Mouse (Mus musculus) B cell, adult 2 months (primary cell): ENCODE measurements around the gene Hydin.
"Not testable (repeated sequence)": the region's sequence is repeated elsewhere in the genome, so short reads cannot be mapped to it uniquely, and the experiment has no call there.

ENCODE experiments used
- DNase-seq, 2 experiments: peaks; one replicate each; pipeline ENCODE4 v3.0.0; 2022

Gene Hydin

GRCm38 (mm10) chr8:110457424-110457823, 190.6 kb downstream of the Hydin start:
- DNase-seq = no peak

DNA sequence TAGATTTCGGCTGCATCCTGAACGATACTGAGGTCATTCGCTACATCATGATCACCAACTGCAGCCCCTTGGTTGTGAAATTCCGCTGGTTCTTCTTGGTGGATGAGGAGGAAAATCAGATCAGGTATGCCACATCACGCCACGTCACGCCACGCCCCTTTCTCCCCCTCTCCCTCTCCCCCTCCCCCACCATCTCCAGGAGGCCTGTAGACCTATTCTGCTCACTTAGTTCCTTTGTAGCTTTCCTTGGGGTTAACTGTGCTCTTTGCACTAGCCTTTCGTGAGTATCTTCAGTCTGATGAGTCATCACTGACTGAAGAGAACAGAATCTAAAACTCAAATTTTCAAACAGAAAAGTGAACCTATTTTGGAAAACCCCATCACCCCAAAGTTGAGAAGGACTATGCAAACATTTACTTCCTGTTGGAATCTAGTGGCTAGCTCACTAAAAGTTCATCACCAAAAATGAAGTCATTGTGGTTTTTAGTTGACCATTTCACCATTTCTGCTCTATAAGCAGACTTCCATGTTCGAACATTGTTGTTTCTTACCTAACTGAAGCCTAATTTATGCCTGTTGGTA, 195.9 kb downstream of the Hydin start:
- no peak for DNase-seq

GRCm38 (mm10) chr8:110463773-110464460, 197.1 kb downstream of the Hydin start:
- no peak for DNase-seq

- no peak for DNase-seq
Measured at GRCm38 (mm10) chr8:110465606-110466005, 198.8 kb downstream of the Hydin start.

DNA sequence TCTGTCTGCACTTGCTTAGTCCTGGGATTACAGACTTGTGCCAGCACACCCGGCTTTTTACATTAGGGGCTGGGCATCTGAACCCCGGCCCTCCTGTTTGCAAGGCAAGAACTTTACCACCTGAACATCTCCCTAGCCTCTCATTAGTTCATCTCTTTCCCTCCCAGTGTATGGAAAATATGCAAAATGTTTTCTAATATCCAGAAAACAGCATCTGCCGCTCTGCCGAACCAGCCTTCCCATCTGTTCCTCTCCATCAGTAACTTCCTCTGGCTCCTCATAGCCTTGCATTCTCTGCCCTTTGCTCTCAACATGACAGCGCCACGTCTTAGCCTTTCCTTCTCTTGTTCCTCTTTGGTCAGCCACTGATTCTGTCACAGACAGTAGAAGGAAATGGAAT, 210.5 kb downstream of the Hydin start:
- no peak for DNase-seq

GRCm38 (mm10) chr8:110478576-110478975, 211.8 kb downstream of the Hydin start:
- no peak for DNase-seq

GRCm38 (mm10) chr8:110479401-110479800, 212.6 kb downstream of the Hydin start:
- DNase-seq = no peak

GRCm38 (mm10) chr8:110482275-110482674, 215.5 kb downstream of the Hydin start:
- DNase-seq = no peak

DNA sequence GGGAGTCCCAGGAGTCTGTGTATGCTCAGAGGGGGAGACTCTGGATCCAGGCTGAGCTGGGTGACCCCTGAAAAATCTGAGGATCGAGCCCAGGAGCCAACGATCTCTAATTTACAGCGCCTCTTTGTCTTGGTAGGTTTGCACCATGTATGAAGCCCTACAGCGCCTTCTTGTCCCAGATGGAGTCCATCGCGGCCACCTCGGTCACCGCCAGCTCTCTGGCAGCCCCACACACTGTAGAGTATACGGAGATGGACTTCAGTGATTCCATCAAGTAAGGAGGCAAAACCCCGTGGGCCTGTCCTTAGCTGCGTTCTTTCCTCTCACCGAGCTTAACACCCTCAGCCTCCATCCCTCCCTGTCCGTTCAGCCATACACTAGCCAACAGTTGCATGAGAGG, 218.5 kb downstream of the Hydin start:
- DNase-seq = no peak

DNA sequence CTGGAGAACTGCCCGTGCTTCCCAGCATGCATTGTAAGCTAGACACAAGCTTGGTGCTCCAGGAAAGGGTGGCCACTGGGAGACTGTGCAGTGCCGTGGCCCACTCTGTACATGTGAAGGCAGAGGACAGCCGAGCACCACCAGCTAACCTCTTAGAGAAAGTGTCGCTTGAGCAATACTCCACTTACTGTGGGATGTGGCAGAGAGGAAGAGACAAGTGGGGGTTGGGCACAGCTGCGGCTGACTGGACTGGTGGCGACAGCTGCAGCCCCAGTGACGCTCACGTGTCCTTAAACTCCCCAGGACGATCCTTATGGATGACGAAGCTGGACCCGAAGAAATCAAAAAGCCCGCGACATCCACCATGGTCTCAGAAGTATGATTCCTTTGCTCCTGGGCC, 219.2 kb downstream of the Hydin start:
- DNase-seq = no peak

DNA sequence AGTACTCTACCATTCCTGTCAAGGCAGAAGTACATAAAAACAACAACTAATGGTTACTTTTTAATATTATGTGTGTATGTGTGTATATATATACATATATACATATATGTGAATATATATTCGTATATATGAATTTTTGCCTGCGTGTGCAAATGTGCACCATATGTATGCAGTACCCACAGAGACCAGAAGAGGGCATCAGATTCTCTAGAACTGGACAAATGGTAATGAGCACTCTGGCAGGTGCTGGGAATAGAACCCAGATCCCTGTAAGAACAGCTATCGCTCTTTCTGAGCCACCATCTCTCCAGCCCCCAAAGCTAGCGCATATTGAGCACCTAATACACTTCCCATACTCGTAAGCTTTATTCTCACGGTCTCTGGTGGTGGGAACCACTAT, 220.9 kb downstream of the Hydin start:
- DNase-seq = no peak

- DNase-seq = peak; percentile 20 to 37
Measured at GRCm38 (mm10) chr8:110489344-110489743, 222.6 kb downstream of the Hydin start.

DNA sequence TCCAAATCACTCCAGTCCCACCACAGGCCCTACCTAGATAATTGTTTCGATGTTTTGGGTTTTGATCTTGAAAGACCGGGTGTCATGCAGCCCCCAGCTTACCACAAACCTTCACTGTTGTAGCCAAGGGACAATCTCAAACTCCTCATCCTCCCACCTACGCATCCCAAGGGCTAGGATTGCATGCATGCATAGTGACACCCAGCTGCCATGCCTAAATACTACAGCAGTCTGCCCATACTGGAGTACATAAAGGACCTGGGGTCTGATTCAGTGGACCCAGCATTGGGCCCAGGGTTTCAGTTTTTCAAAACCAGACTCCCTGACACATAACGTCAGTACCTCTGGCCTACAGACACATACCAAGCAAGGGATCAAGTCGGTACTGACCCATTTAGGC, 224.3 kb downstream of the Hydin start:
- no peak for DNase-seq

DNA sequence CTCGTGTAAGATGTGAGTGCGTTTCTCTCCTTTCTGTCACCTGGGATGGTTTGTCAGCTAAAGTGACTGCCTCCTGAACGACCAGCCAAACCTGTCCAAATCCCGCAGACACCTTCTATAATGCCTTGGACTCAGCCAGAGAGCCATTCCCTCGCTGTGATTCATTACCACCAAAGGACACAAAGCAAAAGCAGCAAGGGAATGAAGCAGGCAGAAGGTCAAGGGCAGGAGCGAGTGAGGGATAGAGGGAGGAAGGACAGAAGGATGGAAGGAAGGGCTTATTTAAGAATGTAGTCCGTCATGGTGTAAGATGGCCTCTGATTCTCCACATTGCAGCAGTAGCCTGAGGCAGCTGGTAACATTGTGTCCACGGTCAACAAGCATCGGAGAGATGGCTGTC, 229.5 kb downstream of the Hydin start:
- DNase-seq = no peak

GRCm38 (mm10) chr8:110500253-110500652, 233.5 kb downstream of the Hydin start:
- peak in 1 of 2 experiments; percentile 3 for DNase-seq

GRCm38 (mm10) chr8:110500661-110501060, 233.9 kb downstream of the Hydin start:
- no peak for DNase-seq

DNA sequence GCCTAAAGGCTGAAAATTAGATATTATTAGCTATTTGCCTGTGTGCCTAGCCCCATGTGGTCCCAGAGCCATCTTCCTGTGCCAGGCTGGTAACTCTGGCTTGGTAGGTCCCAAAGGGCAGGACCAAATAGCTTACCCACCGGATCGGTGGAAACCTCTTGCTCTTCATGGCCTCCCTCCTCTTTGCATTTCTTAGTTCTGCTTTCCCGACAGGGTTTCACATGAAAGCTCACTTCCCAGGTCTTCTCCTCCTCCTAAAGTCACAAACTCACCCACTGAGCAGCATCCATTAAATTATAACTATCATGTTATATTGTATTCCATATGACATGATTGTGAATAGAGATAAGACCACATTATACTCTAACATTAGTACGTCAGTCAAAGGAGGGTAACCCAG, 234.6 kb downstream of the Hydin start:
- no peak for DNase-seq

GRCm38 (mm10) chr8:110502880-110503279, 236.1 kb downstream of the Hydin start:
- DNase-seq = no peak

DNA sequence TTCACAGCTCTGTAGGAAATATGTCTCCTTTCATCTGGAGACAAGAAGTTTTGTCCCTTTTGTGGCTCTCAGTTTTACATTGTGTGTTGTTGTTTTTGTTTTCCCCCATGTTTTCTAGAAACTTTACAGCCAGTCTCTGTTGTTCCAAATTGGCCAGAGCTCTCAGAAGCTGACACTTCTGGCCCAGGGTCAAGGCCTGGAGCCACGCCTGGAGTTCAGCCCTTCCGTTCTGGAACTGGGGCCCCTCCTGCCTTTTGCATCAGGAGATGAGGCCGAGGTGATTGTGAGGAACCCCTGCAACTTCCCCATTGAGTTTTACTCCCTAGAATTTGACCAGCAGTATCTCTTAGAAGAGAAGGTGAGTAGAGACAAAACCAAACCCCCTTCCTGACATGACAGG, 242.0 kb downstream of the Hydin start:
- no peak for DNase-seq

GRCm38 (mm10) chr8:110519790-110520189, 253.0 kb downstream of the Hydin start:
- DNase-seq = no peak

- no peak for DNase-seq
Measured at GRCm38 (mm10) chr8:110521851-110522250, 255.1 kb downstream of the Hydin start.

- DNase-seq = not testable (repeated sequence)
Measured at GRCm38 (mm10) chr8:110522495-110522894, 255.7 kb downstream of the Hydin start.

DNA sequence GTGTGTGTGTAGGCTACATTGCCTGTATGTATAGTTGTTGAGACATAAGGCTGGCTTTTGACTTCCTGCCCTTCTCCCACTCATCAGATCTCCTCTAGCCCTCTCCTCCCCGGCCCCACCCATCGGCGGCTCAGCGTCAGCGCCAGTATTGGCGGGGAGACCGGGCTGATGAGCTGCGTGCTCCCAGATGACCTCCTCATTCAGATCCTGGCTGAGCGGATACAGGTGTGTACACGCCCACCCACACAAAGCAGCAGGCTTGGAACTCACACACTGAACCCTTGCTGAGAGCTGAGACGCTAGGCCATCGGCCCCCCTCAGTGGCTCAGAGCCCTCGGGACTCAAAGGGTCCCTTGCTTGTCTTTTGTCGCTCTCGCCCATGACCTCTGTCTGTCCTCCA, 256.2 kb downstream of the Hydin start:
- DNase-seq = no peak

DNA sequence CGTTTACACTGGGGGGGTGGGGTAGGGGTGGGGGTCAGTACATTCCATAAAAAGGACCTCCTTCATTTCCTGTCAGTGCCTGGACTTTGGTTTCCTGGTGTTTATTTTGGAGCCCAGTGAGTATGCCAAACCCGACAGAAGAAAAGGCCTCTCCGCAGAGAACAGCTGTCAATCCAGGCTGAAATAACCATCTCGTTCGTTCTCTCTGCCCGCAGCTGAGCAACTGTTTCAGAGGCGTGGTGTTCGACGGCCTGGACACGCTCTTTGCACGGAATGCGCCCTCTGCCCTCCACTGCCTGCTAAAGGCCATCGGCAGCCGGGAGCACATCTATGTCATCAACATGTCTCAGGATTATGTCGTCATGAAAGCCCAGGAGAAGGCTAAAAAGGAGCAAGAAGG, 258.5 kb downstream of the Hydin start:
- no peak for DNase-seq
